ENCODE assay signal across 8 mouse cellular contexts in the genomic region with DNA sequence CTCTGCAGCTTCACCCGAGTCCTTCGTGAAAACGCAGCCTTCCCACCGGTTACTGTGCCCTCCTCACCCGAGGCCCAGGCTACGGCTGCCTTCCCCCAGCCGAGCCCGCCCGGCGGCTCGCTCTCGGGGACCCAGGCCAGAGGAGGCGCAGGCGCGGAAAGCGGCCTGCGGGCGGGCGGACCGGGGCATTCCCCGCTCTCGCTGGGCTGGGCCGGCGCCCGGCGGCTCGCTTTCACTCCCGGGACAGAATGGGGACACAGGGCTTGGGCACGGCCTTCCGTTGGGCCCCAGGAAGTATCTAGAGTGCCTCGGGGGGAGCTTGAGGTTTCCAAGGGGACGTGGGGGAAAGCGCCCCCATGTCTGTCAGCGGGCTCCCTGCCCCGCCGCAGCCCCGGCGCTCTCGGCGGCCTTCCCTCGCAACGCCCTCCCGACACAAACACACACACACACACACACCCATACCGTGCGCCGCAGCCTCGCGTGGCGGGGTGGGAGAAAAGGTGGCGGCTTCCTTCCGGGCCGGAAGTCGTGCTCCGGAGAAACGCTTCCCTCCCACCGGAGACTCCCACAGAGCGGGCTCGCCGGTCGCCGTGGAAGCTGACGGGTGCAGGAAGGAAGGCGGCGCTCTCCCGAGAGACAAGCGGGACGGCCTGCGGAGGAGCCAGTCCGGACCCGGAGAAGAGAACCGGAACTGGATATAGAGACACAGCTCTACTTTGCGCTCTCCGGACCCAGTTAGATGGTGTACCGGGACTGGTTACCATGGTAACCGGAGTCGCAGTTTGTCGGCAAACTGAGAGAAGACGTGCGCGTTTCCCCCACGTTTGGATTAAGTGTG. TPM values are rescaled to one million over a fixed set of nuclear protein-coding genes. Genes with fewer than 3 reads are reported as not detected.
DNase-seq lines count a peak whose midpoint lies in the region; ATAC-seq and TF ChIP-seq lines count a peak whose summit lies in the region.

TSS of gene Pih1d2 (plus strand) at position 556 of the 838 bp plus-strand sequence.
TSS of gene Nkapd1 (minus strand) at position 699 of the 838 bp plus-strand sequence.

- under 1% methylated on average over 79 of the region's 81 CpGs for WGBS in hindbrain, embryonic 14.5 days

- CTCF ChIA-PET in Patski (lab: Charles Lee), result no interaction called here

- peaks cover 14% of the 10 kb centered on the region for H3K4me1 ChIP-seq in hindbrain, embryonic 14.5 days (replicated peaks; ENCODE audit: control insufficient read depth, insufficient read depth, low read length)

- peak within 1 kb of the TSS; percentile 99 for H3K4me3 ChIP-seq in hindbrain, embryonic 14.5 days (replicated peaks; ENCODE audit: low read length)

- in situ Hi-C loops in Patski (cut with MboI; ENCODE audit: low pct_unique_long_range_greater_than_20kb), result no loop called here

- H3K9me3 ChIP-seq in hindbrain, embryonic 14.5 days (ENCODE audit: control insufficient read depth, low read length), result no peaks in the 10 kb centered on the region

- H3K4me2 ChIP-seq in hindbrain, embryonic 14.5 days (replicated peaks), result peak within 1 kb of the TSS; percentile 95

- peak within 1 kb of the TSS; percentile 94 for H3K27ac ChIP-seq in hindbrain, embryonic 14.5 days

- peaks cover 34% of the 10 kb centered on the region for H3K36me3 ChIP-seq in hindbrain, embryonic 14.5 days (replicated peaks; ENCODE audit: control insufficient read depth, insufficient read depth)

- POLR2A ChIA-PET in Patski (lab: Charles Lee), result interaction anchor here (0.9 to 1.3 kb wide), 2 partner anchors 12 to 14 kb away, joined by 4 to 6 read pairs; partner anchors contain the start of genes Sdhd and Timm8b

- peak; percentile 85 for ATAC-seq in Patski
- peak; percentile 94 for ATAC-seq in hindbrain, embryonic 14.5 days (ENCODE audit: low FRiP score)

- TF ChIP-seq CTCF in Patski (IDR thresholded peaks at IDR 0.05), result peak; percentile 28

- no peaks in the 10 kb centered on the region for H3K27me3 ChIP-seq in Patski
- H3K27me3 ChIP-seq in hindbrain, embryonic 14.5 days (ENCODE audit: control insufficient read depth, insufficient read depth, low read length), result no peaks in the 10 kb centered on the region

- peak; percentile 77 for DNase-seq in Patski (ENCODE audit: low read depth, low spot score)
- DNase-seq in cerebellum, postnatal 14 days, result peak; percentile 93 to 96
- DNase-seq in frontal cortex, postnatal 25 days (ENCODE audit: low spot score in 2 of 2), result peak; percentile 83 to 93
- DNase-seq in hindbrain, embryonic 14.5 days (ENCODE audit: low spot score), result peak; percentile 95
- DNase-seq in left cerebral cortex, adult 11 months (ENCODE audit: low spot score), result peak; percentile 86
- DNase-seq in lung, postnatal 4 days, result peak; percentile 91 to 94
- peak; percentile 83 for DNase-seq in retina, postnatal 7 days (ENCODE audit: low read depth, low spot score)
- peak; percentile 83 for DNase-seq in urinary bladder, adult 2 months (ENCODE audit: low spot score)

- peak within 1 kb of the TSS; percentile 94 for H3K9ac ChIP-seq in hindbrain, embryonic 14.5 days

RNA-seq across cellular contexts. Expression of gene Pih1d2, which starts in this region (rescaled TPM):
- 8.2 TPM for polyA plus RNA-seq in Patski (2021)
- 5.6 and 7.3 TPM in 2 replicates for polyA plus RNA-seq in hindbrain, embryonic 14.5 days (2014; fragmentation: Nextera tagmentation; extraction: Ambion mirVana)
- polyA plus RNA-seq in urinary bladder, adult 2 months (2012; rRNA removed), result 2.1 and 2.5 TPM in 2 replicates

RNA-seq across cellular contexts. Expression of gene Nkapd1, which starts in this region (rescaled TPM):
- polyA plus RNA-seq in Patski (2021), result 25.4 TPM
- polyA plus RNA-seq in hindbrain, embryonic 14.5 days (2014; fragmentation: Nextera tagmentation; extraction: Ambion mirVana), result 18.4 and 23.0 TPM in 2 replicates
- polyA plus RNA-seq in urinary bladder, adult 2 months (2012; rRNA removed), result 13.2 and 13.9 TPM in 2 replicates

Comparison
In these comparisons a context has a peak if more than half of its experiments do, and no peak if none do; other contexts are left out.
1. Peak in every context shown above with its lines: DNase-seq, ATAC-seq, H3K4me3 ChIP-seq and H3K27ac ChIP-seq.